Mouse (Mus musculus): ENCODE results near the gene Mindy2. TPM values are rescaled to one million over a fixed set of nuclear protein-coding genes. Genes with fewer than 3 reads are reported as not detected.
A peak's percentile ranks its signal among the peaks of the same experiment; 100 is the strongest.

Mindy2 gene
- polyA plus RNA-seq (2012; ENCODE audit: insufficient read depth, insufficient read length, missing spikeins) = 23.8 and 32.1 TPM in 2 replicates

GRCm38 (mm10) chr9:70657013-70657967, at the start of gene Mindy2:
Mindy2 (minus strand) TSS chr9:70657174.
- Histone ChIP-seq H3K4me3 (ENCODE audit: insufficient read depth, low read depth, low read length) (peak within 1 kb of the TSS; percentile 89), H3K4me1 (ENCODE audit: control insufficient read depth, insufficient read depth, insufficient read length, low read length) (peaks cover 3% of the 10 kb centered on the region), H3K27ac (replicated peaks; ENCODE audit: low read depth, low read length) (peak within 1 kb of the TSS; percentile 75)

GRCm38 (mm10) chr9:70706444-70706843, 49.5 kb upstream of the Mindy2 start:
- Histone ChIP-seq H3K4me3 (ENCODE audit: insufficient read depth, low read depth, low read length) (no peak overlapping the region), H3K4me1 (ENCODE audit: control insufficient read depth, insufficient read depth, insufficient read length, low read length) (no peaks in the 10 kb centered on the region), H3K27ac (replicated peaks; ENCODE audit: low read depth, low read length) (no peak overlapping the region)

- H3K4me1 ChIP-seq (ENCODE audit: control insufficient read depth, insufficient read depth, insufficient read length, low read length) = no peaks in the 10 kb centered on the region
- H3K4me3 ChIP-seq (ENCODE audit: insufficient read depth, low read depth, low read length) = no peak overlapping the region
- H3K27ac ChIP-seq (replicated peaks; ENCODE audit: low read depth, low read length) = no peak overlapping the region
These were observed 46.7 kb upstream of the Mindy2 start for GRCm38 (mm10) chr9:70703597-70704203.

- no peak overlapping the region for H3K27ac ChIP-seq (replicated peaks; ENCODE audit: low read depth, low read length)
- no peak overlapping the region for H3K4me3 ChIP-seq (ENCODE audit: insufficient read depth, low read depth, low read length)
- no peaks in the 10 kb centered on the region; the same call in 1 of the 2 replicates for H3K4me1 ChIP-seq (ENCODE audit: control insufficient read depth, insufficient read depth, insufficient read length, low read length)
These were observed 41.1 kb upstream of the Mindy2 start for GRCm38 (mm10) chr9:70698090-70698489.

GRCm38 (mm10) chr9:70695723-70696122, 38.7 kb upstream of the Mindy2 start:
- no peak overlapping the region for H3K4me3 ChIP-seq (ENCODE audit: insufficient read depth, low read depth, low read length)
- no peaks in the 10 kb centered on the region; the same call in 1 of the 2 replicates for H3K4me1 ChIP-seq (ENCODE audit: control insufficient read depth, insufficient read depth, insufficient read length, low read length)
- H3K27ac ChIP-seq (replicated peaks; ENCODE audit: low read depth, low read length) = no peak overlapping the region

GRCm38 (mm10) chr9:70691772-70692693, 35.1 kb upstream of the Mindy2 start:
- Histone ChIP-seq H3K4me1 (ENCODE audit: control insufficient read depth, insufficient read depth, insufficient read length, low read length) (no peaks in the 10 kb centered on the region; the same call in 1 of the 2 replicates), H3K4me3 (ENCODE audit: insufficient read depth, low read depth, low read length) (no peak overlapping the region), H3K27ac (replicated peaks; ENCODE audit: low read depth, low read length) (no peak overlapping the region)

GRCm38 (mm10) chr9:70690579-70690978, 33.6 kb upstream of the Mindy2 start:
- H3K27ac ChIP-seq (replicated peaks; ENCODE audit: low read depth, low read length) = no peak overlapping the region
- H3K4me3 ChIP-seq (ENCODE audit: insufficient read depth, low read depth, low read length) = no peak overlapping the region
- peaks cover 3% of the 10 kb centered on the region for H3K4me1 ChIP-seq (ENCODE audit: control insufficient read depth, insufficient read depth, insufficient read length, low read length)

- Histone ChIP-seq H3K27ac (replicated peaks; ENCODE audit: low read depth, low read length) (no peak overlapping the region), H3K4me1 (ENCODE audit: control insufficient read depth, insufficient read depth, insufficient read length, low read length) (peaks cover 3% of the 10 kb centered on the region), H3K4me3 (ENCODE audit: insufficient read depth, low read depth, low read length) (no peak overlapping the region)
These were observed 33.0 kb upstream of the Mindy2 start for GRCm38 (mm10) chr9:70689926-70690325.

GRCm38 (mm10) chr9:70688301-70688968, 31.5 kb upstream of the Mindy2 start:
- no peak overlapping the region for H3K27ac ChIP-seq (replicated peaks; ENCODE audit: low read depth, low read length)
- no peak overlapping the region for H3K4me3 ChIP-seq (ENCODE audit: insufficient read depth, low read depth, low read length)
- peaks cover 3% of the 10 kb centered on the region for H3K4me1 ChIP-seq (ENCODE audit: control insufficient read depth, insufficient read depth, insufficient read length, low read length)

GRCm38 (mm10) chr9:70682202-70682601, 25.2 kb upstream of the Mindy2 start:
- Histone ChIP-seq H3K27ac (replicated peaks; ENCODE audit: low read depth, low read length) (no peak overlapping the region), H3K4me3 (ENCODE audit: insufficient read depth, low read depth, low read length) (no peak overlapping the region), H3K4me1 (ENCODE audit: control insufficient read depth, insufficient read depth, insufficient read length, low read length) (peaks cover 5% of the 10 kb centered on the region)

- Histone ChIP-seq H3K4me3 (ENCODE audit: insufficient read depth, low read depth, low read length) (peak overlapping the region; percentile 98), H3K27ac (replicated peaks; ENCODE audit: low read depth, low read length) (peak overlapping the region; percentile 82), H3K4me1 (ENCODE audit: control insufficient read depth, insufficient read depth, insufficient read length, low read length) (peaks cover 2% of the 10 kb centered on the region; the same call in 1 of the 2 replicates)
These were observed 22.4 kb upstream of the Mindy2 start for GRCm38 (mm10) chr9:70679132-70680091.

- Histone ChIP-seq H3K4me3 (ENCODE audit: insufficient read depth, low read depth, low read length) (peak within 1 kb of the TSS; percentile 98), H3K27ac (replicated peaks; ENCODE audit: low read depth, low read length) (peak within 1 kb of the TSS; percentile 82), H3K4me1 (ENCODE audit: control insufficient read depth, insufficient read depth, insufficient read length, low read length) (peaks cover 2% of the 10 kb centered on the region; the same call in 1 of the 2 replicates)
These were observed 21.7 kb upstream of the Mindy2 start, which contains the start of gene Adam10 for GRCm38 (mm10) chr9:70678682-70679131. Adam10 (plus strand) TSS chr9:70678997.

- H3K27ac ChIP-seq (replicated peaks; ENCODE audit: low read depth, low read length) = no peak overlapping the region
- H3K4me1 ChIP-seq (ENCODE audit: control insufficient read depth, insufficient read depth, insufficient read length, low read length) = no peaks in the 10 kb centered on the region
- no peak overlapping the region for H3K4me3 ChIP-seq (ENCODE audit: insufficient read depth, low read depth, low read length)
These were observed 19.0 kb upstream of the Mindy2 start for GRCm38 (mm10) chr9:70675961-70676360.

Data from brown adipose tissue, adult 24 weeks (tissue).